Mouse (Mus musculus) T-helper 1 cell (primary cell): ENCODE measurements around the gene Elp5.

Experiments used
- in situ Hi-C: fragments of 300-600 bp; cut with MboI, MseI; formaldehyde crosslinking; loops from one replicate; pipeline ENCODE4 v1.15.1; 2025; ENCODE audit warnings: high pct_unique_total_duplicates

Gene Elp5

DNA sequence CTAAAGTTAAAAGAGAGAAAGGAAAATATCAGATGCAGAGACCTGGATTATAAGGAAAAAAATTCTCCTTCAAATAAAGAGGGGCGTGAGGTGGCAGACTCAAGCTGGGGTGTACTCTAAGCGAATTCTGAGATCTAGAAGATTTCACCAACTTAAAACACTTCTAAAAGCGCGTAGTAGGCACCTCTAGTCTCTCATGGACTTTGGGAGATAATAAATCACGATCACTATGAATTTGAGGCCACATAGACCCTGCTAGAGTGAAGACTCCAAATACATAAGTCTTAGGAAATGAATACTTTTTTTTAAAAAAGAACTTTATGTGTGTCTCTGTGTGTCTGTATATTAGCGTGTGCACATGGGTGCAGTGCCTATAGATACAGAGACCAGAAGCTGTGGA lies 33.4 kb upstream of the Elp5 start:
- in situ Hi-C loops = loop anchor here (10.0 kb wide), 1 partner anchor 601 kb away; the partner anchor contains the start of gene Kdm6b

DNA sequence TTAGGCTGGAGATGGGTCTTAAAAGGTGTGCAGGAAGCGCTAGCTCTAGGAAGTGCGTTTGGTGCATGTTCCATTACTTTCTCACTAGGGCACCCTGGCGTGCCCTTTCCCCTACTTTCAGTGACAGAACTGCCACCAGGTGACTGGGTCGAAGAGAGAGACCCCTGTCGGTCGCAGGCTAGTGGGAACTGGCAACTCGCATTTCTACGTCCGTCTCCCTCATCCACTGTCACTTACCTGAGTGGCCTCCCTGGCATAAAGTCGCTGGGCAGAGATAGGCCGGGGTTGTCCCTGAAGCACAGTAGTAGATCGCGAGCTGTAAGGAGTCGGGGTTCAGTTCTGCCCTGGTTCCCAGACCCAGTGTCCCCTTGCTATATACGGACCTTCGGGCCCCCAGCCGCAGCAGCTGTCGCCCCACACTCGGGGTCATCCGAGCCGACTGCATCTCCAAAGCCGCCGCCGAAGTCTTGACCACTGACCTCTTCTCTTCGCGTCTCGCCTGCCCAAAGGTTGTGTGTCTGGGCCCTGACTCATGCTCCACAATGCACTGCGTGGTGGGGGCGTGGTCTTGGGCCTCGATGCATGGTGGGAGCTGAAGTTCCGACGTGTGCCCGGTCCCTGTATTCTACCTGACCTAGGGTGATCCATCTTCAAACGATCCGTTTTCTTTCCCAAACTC lies 32.7 kb upstream of the Elp5 start, which contains the start of gene Acadvl:
TSS of gene Acadvl (minus strand) at position 532 of the 679 bp plus-strand sequence.
- in situ Hi-C loops = loop anchor here (10.0 kb wide), 1 partner anchor 600 kb away; the partner anchor contains the start of gene Kdm6b

DNA sequence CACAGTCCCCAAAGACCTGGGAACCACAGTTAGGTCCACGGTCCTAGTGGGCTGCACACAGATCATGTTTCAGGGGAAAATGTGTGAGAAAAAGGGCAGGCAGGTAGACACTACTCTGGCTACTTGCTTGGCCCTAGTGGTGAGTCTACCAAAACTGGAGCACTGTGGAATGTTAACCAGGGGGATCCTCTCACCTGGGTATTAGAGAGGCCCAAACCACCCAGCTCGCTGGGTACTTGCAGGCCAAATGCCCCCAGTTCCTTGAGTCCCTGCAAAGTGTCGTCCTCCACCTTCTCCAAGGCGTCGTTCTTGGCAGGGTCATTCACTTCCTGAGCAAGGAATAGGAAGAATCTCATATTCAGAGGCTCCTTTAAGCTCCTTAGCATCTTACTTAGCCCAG lies 31.7 kb upstream of the Elp5 start:
- in situ Hi-C loops = loop anchor here (10.0 kb wide), 1 partner anchor 599 kb away; the partner anchor contains the start of gene Kdm6b

- in situ Hi-C loops = loop anchor here (10.0 kb wide), 1 partner anchor 599 kb away; the partner anchor contains the start of gene Kdm6b
Measured at GRCm38 (mm10) chr11:70013408-70013807, 31.1 kb upstream of the Elp5 start.

DNA sequence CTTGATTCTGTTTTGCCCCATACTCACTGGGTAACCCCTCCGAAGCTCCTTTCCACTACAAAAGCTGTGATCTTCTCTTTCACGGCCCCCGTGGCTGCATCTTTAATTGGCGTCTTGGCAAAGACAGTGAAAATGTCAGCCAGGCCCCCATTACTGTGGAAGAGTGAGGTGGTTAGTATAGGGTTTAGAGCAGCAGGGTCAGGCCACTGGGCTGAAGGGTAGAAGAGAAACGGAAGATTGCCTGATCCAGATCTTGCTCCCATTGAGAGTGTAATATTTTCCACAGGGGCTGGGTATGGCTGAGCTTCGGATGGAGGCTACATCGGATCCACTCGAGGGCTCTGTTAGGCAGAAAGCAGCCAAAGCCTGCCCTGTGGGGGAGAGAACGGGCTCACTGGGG lies 30.6 kb upstream of the Elp5 start:
- in situ Hi-C loops = loop anchor here (10.0 kb wide), 1 partner anchor 598 kb away; the partner anchor contains the start of gene Kdm6b

DNA sequence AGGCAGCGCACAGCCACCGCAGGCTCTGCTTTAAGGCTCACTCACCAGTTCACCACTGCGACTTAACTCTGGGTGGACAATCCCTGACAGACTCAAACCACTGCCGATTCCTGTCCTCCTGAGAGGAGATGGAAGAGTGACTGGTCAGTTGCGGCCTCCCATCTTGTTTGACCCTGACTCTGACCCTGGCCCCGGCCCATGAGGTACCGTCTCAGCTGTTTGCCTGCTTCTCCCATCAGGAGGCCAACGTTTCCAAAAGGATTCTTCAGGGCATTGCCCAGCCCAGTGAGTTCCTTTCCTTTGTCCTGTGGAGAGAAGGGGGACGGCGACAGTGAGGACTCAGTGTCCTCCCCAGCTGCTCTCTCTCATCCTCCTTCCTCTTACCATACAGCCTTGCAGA lies 28.6 kb upstream of the Elp5 start:
- in situ Hi-C loops = loop anchor here (10.0 kb wide), 1 partner anchor 596 kb away; the partner anchor contains the start of gene Kdm6b

DNA sequence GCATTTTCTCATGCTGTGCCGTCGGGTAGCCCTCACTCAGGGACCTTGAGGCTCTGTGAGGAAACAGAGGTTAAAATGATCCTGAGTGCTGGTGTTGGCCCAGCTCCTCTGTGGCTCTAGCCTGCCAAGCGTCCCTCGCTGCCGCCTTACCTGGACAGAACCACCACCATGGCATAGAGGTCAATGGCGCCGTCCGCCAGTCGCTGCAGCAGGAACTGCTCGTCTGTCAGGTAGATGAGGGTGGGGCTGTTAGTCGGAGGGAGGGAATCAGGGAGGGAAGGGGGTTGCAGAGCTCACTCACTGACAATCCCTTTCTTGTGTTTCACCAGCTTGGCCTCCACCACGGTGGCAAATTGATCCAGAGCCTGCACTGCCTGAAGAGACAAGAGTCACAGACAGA lies 28.2 kb upstream of the Elp5 start:
- in situ Hi-C loops = loop anchor here (10.0 kb wide), 1 partner anchor 596 kb away; the partner anchor contains the start of gene Kdm6b

GRCm38 (mm10) chr11:70010033-70010432 lies 27.7 kb upstream of the Elp5 start:
- in situ Hi-C loops = loop anchor here (10.0 kb wide), 1 partner anchor 595 kb away; the partner anchor contains the start of gene Kdm6b

DNA sequence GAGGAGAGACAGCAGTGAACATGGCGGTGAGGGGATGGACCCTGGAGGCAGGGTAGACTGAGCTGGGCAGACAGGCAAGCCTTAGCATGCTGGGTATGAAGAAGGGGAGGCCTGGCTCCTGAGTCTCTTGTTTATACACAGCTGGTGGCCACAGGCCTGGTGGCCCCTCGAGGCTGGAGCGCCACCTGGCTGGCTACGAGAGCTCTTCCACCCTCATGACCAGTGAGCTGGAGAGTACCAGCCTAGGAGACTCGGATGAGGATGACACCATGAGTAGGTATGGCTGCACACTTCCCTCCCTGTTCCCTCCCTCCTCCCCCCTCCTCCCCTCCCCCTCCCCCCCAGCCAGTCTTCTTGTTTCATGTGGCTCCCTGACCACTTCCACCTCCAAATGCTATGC lies 23.2 kb upstream of the Elp5 start:
- in situ Hi-C loops = no loop called here

DNA sequence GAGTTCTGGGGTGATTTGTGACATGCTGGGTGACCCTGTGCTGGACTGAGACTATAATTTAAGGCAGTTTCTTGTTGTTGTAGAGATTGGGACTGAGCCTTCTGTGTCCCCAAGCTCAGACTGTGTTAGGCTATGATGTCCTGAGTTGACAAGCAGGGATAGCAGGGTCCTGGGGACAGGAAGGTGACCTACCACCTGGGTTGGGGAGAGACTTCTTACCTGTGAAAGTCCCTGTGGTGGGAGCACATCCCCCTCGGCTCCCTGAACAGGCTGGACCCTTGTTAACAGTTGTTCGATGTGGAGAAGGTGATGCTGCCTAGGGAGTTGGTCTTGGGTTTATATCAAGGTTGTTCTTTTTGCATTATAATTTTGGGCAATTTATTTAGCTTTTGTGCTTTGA lies 20.2 kb upstream of the Elp5 start:
- in situ Hi-C loops = no loop called here

GRCm38 (mm10) chr11:70001865-70002264 lies 19.5 kb upstream of the Elp5 start:
- in situ Hi-C loops = no loop called here

DNA sequence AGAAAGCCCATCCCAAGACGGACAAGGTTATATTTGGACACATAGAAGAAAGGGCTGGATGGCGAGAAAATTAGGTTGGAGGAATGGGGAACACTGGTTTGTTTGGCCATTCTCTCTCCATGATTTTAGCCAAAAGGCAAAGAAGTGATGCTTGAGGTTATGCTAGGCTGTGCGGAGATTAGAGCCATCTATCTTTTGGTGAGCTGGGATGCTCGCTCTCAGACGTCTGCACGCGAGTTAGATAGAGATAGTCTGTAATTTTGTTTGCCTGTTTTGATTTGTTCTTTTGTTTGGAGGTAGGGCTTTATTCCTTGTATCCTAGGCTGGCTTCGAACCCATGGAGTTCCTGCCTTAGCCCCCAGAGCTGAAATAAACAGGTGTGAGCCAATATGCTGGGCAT lies 18.8 kb upstream of the Elp5 start:
- in situ Hi-C loops = no loop called here

GRCm38 (mm10) chr11:70000396-70000898 lies 18.1 kb upstream of the Elp5 start, which contains the start of gene Dvl2:
Gene Dvl2 (plus strand): TSS chr11:70000595.
- in situ Hi-C loops = no loop called here

DNA sequence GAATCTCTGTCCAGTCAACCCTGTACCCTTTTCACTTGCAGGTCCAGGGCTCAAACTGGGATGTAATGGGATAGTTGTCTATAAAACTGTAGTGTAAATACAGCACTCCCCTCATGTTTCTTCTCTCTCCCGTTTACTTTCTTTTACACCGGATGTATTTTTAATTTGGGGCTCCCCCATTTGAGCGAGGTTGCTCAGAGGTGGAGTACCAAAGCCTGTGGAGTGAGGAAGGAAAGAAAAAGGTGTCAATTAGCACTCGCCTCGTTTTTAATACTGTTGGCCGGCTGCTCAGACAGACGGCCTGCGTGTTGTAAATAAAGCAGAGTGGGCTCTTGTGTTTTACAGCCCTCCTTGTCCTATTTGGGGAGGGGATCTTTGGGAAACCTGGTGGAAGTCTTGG lies 17.3 kb upstream of the Elp5 start:
- in situ Hi-C loops = no loop called here

DNA sequence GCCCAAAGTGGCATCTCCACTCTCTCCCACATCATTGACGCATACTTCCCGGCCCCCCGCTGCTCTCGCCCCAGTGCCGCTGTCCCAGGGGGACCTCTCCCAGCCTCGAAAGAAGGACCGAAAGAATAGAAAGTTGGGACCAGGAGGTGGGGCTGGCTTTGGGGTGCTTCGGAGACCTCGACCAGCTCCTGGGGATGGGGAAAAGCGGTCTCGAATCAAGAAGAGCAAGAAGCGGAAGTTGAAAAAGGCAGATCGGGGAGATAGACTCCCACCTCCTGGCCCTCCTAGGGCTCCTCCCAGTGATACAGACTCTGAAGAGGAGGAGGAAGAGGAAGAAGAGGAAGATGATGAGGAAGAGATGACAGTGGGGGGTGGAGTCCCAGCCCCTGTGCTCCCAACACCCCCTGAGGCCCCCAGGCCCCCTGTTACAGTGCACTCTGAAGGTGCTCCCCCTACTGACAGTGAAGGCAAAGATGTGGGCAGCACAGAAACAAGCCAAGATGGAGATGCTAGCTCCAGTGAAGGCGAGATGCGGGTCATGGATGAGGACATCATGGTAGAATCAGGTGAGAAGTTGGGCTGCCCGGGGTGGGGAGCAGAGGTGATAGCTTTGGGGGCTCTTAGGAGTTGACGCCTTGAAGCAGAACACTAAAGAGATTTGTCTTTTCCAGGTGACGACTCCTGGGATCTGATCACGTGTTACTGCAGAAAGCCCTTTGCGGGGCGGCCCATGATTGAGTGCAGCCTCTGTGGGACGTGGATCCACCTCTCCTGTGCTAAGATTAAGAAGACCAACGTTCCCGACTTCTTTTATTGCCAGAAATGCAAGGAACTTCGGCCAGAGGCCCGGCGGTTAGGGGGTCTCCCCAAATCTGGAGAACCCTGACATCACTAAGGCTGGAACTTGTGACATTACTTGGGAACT lies 16.5 kb upstream of the Elp5 start:
- in situ Hi-C loops = no loop called here

GRCm38 (mm10) chr11:69997070-69997509 lies 14.8 kb upstream of the Elp5 start:
- in situ Hi-C loops = no loop called here

DNA sequence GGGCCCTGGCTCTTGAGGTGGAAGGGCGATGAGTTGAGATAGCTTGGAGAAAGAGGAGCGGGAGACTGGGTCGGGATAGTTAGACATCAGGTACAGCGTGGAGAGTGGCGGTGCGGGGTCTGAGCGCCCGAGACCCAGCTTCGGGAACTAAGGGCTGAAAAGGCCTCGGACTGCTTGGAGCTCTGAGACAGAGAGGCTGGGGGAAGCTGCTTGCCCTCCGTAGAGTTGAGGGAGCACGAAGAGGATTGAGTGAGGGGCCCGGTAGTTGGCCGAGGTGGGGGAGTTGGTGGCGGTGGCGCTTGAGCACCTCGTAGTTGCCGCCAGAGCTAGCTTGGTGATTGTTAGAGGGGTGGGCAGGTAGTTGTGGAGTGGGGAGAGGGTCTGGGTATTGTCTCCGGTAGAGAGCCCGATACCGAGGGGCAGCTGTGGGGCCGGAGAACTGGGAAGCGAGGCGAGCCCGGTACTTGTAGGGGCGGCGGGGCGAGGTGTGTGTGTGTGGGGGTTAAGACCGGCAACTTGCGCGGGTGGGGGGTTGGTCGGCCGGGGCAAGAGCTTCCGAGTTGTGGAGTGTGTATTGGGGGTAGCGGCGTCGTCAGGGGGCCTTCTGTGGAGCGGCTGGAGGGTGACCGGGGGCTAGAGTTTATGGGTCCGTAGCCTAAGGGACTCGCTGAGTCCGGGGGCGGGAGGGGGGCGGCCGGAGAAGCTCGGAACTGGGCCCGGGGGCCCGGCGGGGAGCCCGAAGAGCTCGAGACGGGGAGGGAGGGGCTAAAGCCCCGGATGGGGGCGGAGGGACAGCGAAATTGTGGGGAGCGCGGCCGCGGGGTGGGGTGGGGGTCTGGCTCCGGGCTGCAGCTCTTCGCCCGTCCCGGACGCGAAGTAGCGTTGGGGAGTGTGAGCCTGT lies 14.1 kb upstream of the Elp5 start:
- in situ Hi-C loops = no loop called here

DNA sequence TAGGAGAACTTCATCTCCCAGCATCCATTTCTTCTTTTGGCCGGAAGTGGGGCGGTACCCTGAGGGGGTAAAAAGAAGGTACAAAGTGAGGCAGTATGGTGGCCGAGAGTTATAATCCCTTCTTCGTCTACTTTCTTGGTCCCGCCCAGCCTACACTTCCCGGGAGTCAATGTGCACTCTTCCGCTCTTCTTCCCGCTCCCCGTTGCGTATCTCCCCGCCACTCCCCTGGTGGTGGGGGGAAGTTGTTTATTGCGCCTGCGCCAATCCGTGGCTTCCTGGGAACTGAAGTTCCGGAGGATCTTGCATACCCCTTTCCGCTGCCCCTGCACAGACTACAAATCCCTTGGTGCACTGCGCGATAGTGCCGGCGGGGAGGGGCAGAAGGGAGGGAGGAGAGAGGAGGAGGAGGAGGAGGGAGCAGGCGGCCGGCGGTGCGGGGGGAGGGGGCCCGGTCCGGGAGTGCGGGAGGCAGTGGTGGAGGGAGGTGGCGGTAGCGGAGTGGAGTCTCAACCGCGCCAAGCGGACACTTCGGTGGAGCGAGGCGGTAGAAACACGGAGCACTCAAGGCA lies 13.2 kb upstream of the Elp5 start, which contains the start of gene Phf23:
TSS of gene Phf23 (plus strand) at position 387 of the 570 bp plus-strand sequence.
- in situ Hi-C loops = no loop called here

DNA sequence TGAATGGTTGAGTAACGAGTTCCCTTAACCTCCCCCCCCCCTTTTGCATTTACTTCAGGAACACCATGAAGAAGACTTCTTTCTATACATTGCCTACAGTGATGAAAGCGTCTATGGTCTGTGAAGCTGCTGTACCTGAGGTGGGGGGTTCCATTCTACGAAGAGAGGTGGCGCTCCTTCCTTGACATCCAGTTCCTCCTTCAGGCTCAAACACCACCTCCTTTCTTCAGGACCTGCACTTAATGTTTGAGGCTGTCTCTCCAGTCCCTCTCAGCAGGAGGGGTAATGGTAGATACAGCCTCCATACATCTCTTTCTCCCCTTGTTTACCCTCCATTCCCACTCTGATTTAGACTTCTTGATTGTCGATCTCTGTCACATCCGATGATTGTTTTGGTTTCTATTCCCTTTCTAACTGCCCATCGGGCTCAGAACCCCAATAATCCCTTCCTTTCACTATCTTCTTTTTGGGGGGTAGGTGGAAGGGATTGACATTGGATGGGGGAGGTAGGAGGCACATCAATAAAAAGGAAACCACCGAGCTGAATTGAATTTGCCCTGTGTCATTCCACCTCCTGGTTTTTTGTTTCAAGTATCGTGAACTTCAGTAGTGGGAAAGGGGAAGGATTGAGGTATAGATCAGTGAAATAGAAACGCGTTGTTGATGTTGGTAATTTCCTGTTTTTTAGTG lies 12.2 kb upstream of the Elp5 start:
- in situ Hi-C loops = no loop called here

- in situ Hi-C loops = no loop called here
Measured at GRCm38 (mm10) chr11:69992932-69993331, 10.6 kb upstream of the Elp5 start.
